Mouse (Mus musculus) hindbrain, embryonic 12.5 days (tissue): ENCODE results near the gene Klhl5. TPM values are rescaled to one million over a fixed set of nuclear protein-coding genes. Genes with fewer than 3 reads are reported as not detected.

ENCODE experiments used
- ATAC-seq: fragments of 200-750 bp; cut with Nextera tagmentation; 2 replicates; pipeline ENCODE4 v1.8.0; 2017; ENCODE audit warnings: moderate TSS enrichment; ENCODE audit not compliant: low FRiP score
- H3K27ac ChIP-seq: fragments of 300-500 bp; sonication (generic); 2 replicates; pipeline ENCODE4 v1.5.1; 2016; ENCODE audit warnings: mild to moderate bottlenecking
- H3K27me3 ChIP-seq: fragments of 300-500 bp; sonication (generic); 2 replicates; pipeline ENCODE4 v1.6.1; 2016; ENCODE audit warnings: mild to moderate bottlenecking
- H3K36me3 ChIP-seq: fragments of 300-500 bp; sonication (generic); 2 replicates; pipeline ENCODE4 v1.6.1; 2016; ENCODE audit warnings: mild to moderate bottlenecking
- H3K4me1 ChIP-seq: fragments of 300-500 bp; sonication (generic); 2 replicates; pipeline ENCODE4 v1.6.1; 2016
- H3K4me2 ChIP-seq: fragments of 300-500 bp; sonication (generic); replicated peaks from 2 replicates; pipeline ENCODE4 v1.6.1; 2016; ENCODE audit warnings: mild to moderate bottlenecking
- H3K4me3 ChIP-seq: fragments of 300-500 bp; sonication (generic); 2 replicates; pipeline ENCODE4 v1.5.1; 2016; ENCODE audit warnings: mild to moderate bottlenecking
- H3K9ac ChIP-seq: fragments of 300-500 bp; sonication (generic); 2 replicates; pipeline ENCODE4 v1.6.1; 2016; ENCODE audit warnings: mild to moderate bottlenecking, moderate library complexity
- H3K9me3 ChIP-seq: fragments of 300-500 bp; sonication (generic); replicated peaks from 2 replicates; pipeline ENCODE4 v1.6.1; 2016; ENCODE audit warnings: mild to moderate bottlenecking
- WGBS: fragments of 180-500 bp; shearing (Covaris S2); methylation state at CpG from one replicate; pipeline ENCODE4 v1.1.7; 2016; 5-methylcytosine and 5-hydroxymethylcytosine counted together
- polyA plus RNA-seq: library from polyadenylated mRNA; unstranded; fragments of >200 nt; fragmentation: Nextera tagmentation; extraction: Ambion mirVana; gene quantifications from 2 replicates; pipeline ENCODE4 v1.2.1, GENCODE M21; 2016

Klhl5 gene
- polyA plus RNA-seq, 1 experiment from 2014 or later = 33.7 TPM

- Histone ChIP-seq H3K9ac (no peak overlapping the region), H3K4me2 (no peak overlapping the region), H3K36me3 (no peaks in the 10 kb centered on the region), H3K27ac (no peak overlapping the region), H3K4me1 (no peaks in the 10 kb centered on the region), H3K27me3 (no peaks in the 10 kb centered on the region), H3K4me3 (no peak overlapping the region), H3K9me3 (no peaks in the 10 kb centered on the region)
- ATAC-seq = no peak
- WGBS = 77% methylated on average over 9 of the region's 9 CpGs
Observed at GRCm38 (mm10) chr5:65079881-65080280, 27.5 kb upstream of the Klhl5 start.

GRCm38 (mm10) chr5:65081836-65082235 lies 25.5 kb upstream of the Klhl5 start:
- no peak overlapping the region for H3K4me3 ChIP-seq
- H3K9ac ChIP-seq = no peak overlapping the region
- no peak for ATAC-seq
- H3K27ac ChIP-seq = no peak overlapping the region
- no peaks in the 10 kb centered on the region for H3K27me3 ChIP-seq
- no peak overlapping the region for H3K4me2 ChIP-seq
- H3K4me1 ChIP-seq = no peaks in the 10 kb centered on the region
- H3K9me3 ChIP-seq = no peaks in the 10 kb centered on the region
- 82% methylated on average over 4 of the region's 4 CpGs for WGBS
- no peaks in the 10 kb centered on the region for H3K36me3 ChIP-seq

- WGBS = 88% methylated on average over 6 of the region's 6 CpGs
- H3K4me2 ChIP-seq = no peak overlapping the region
- ATAC-seq = no peak
Observed at GRCm38 (mm10) chr5:65086522-65086921, 20.8 kb upstream of the Klhl5 start.

GRCm38 (mm10) chr5:65089707-65090106 lies 17.6 kb upstream of the Klhl5 start:
- no peak for ATAC-seq
- no peaks in the 10 kb centered on the region for H3K36me3 ChIP-seq
- H3K27me3 ChIP-seq = peaks cover 3% of the 10 kb centered on the region; the same call in 1 of the 2 replicates
- H3K4me3 ChIP-seq = no peak overlapping the region
- no peak overlapping the region for H3K27ac ChIP-seq
- WGBS = 67% methylated on average over 3 of the region's 3 CpGs
- H3K4me2 ChIP-seq = no peak overlapping the region
- H3K9me3 ChIP-seq = no peaks in the 10 kb centered on the region
- peaks cover 3% of the 10 kb centered on the region; the same call in 1 of the 2 replicates for H3K4me1 ChIP-seq
- H3K9ac ChIP-seq = no peak overlapping the region

More at GRCm38 (mm10) chr5:65086522-65086921, 20.8 kb upstream of the Klhl5 start:
- no peak overlapping the region for H3K27ac ChIP-seq
- H3K9me3 ChIP-seq = no peaks in the 10 kb centered on the region
- no peak overlapping the region for H3K9ac ChIP-seq
- H3K36me3 ChIP-seq = no peaks in the 10 kb centered on the region
- no peaks in the 10 kb centered on the region for H3K4me1 ChIP-seq
- no peak overlapping the region for H3K4me3 ChIP-seq
- H3K27me3 ChIP-seq = no peaks in the 10 kb centered on the region

- Histone ChIP-seq H3K36me3 (no peaks in the 10 kb centered on the region), H3K4me3 (no peak overlapping the region), H3K4me1 (peaks cover 3% of the 10 kb centered on the region; the same call in 1 of the 2 replicates), H3K27me3 (peaks cover 3% of the 10 kb centered on the region; the same call in 1 of the 2 replicates), H3K9me3 (no peaks in the 10 kb centered on the region), H3K27ac (no peak overlapping the region), H3K4me2 (no peak overlapping the region), H3K9ac (no peak overlapping the region)
- whole genome bisulfite sequencing = 74% methylated on average over 11 of the region's 11 CpGs
- ATAC-seq = no peak
Observed at GRCm38 (mm10) chr5:65091184-65091858, 16.0 kb upstream of the Klhl5 start.

- Histone ChIP-seq H3K36me3 (no peaks in the 10 kb centered on the region), H3K27ac (no peak within 1 kb of the TSS), H3K4me2 (no peak within 1 kb of the TSS), H3K4me3 (no peak within 1 kb of the TSS), H3K27me3 (peaks cover 3% of the 10 kb centered on the region; the same call in 1 of the 2 replicates), H3K9me3 (no peaks in the 10 kb centered on the region), H3K9ac (no peak within 1 kb of the TSS), H3K4me1 (peaks cover 3% of the 10 kb centered on the region; the same call in 1 of the 2 replicates)
- ATAC-seq = no peak
- 81% methylated on average over 5 of the region's 5 CpGs for WGBS
Observed at GRCm38 (mm10) chr5:65091921-65092320, 15.4 kb upstream of the Klhl5 start, which contains the start of gene Tmem156. Gene Tmem156 (minus strand): TSS chr5:65092132.

- no peak overlapping the region for H3K4me2 ChIP-seq
- no peak overlapping the region for H3K9ac ChIP-seq
- peaks cover 3% of the 10 kb centered on the region; the same call in 1 of the 2 replicates for H3K27me3 ChIP-seq
- H3K4me3 ChIP-seq = no peak overlapping the region
- no peak overlapping the region for H3K27ac ChIP-seq
- no peaks in the 10 kb centered on the region for H3K36me3 ChIP-seq
- peaks cover 3% of the 10 kb centered on the region; the same call in 1 of the 2 replicates for H3K4me1 ChIP-seq
- ATAC-seq = no peak
- H3K9me3 ChIP-seq = no peaks in the 10 kb centered on the region
Observed at GRCm38 (mm10) chr5:65093769-65094168, 13.6 kb upstream of the Klhl5 start.

- WGBS = 88% methylated on average over 7 of the region's 7 CpGs
- peaks cover 3% of the 10 kb centered on the region; the same call in 1 of the 2 replicates for H3K27me3 ChIP-seq
- no peak overlapping the region for H3K9ac ChIP-seq
- no peak overlapping the region for H3K27ac ChIP-seq
- no peak overlapping the region for H3K4me3 ChIP-seq
- no peak for ATAC-seq
- no peaks in the 10 kb centered on the region for H3K36me3 ChIP-seq
- H3K4me1 ChIP-seq = peaks cover 3% of the 10 kb centered on the region; the same call in 1 of the 2 replicates
- H3K9me3 ChIP-seq = no peaks in the 10 kb centered on the region
- H3K4me2 ChIP-seq = no peak overlapping the region
Observed at GRCm38 (mm10) chr5:65094902-65095545, 12.3 kb upstream of the Klhl5 start.

- H3K36me3 ChIP-seq = no peaks in the 10 kb centered on the region
- H3K4me3 ChIP-seq = no peak overlapping the region
- ATAC-seq = no peak
- no peak overlapping the region for H3K4me2 ChIP-seq
- no peak overlapping the region for H3K27ac ChIP-seq
- peaks cover 3% of the 10 kb centered on the region; the same call in 1 of the 2 replicates for H3K27me3 ChIP-seq
- no peak overlapping the region for H3K9ac ChIP-seq
- peaks cover 3% of the 10 kb centered on the region; the same call in 1 of the 2 replicates for H3K4me1 ChIP-seq
- H3K9me3 ChIP-seq = no peaks in the 10 kb centered on the region
- 78% methylated on average over 3 of the region's 3 CpGs for WGBS
Observed at GRCm38 (mm10) chr5:65096082-65096481, 11.3 kb upstream of the Klhl5 start.

- ATAC-seq = no peak
- H3K27ac ChIP-seq = no peak overlapping the region
- 80% methylated on average over 3 of the region's 3 CpGs for WGBS
- no peaks in the 10 kb centered on the region for H3K9me3 ChIP-seq
- H3K36me3 ChIP-seq = no peaks in the 10 kb centered on the region
- H3K27me3 ChIP-seq = peaks cover 3% of the 10 kb centered on the region; the same call in 1 of the 2 replicates
- H3K9ac ChIP-seq = no peak overlapping the region
- H3K4me3 ChIP-seq = no peak overlapping the region
- H3K4me1 ChIP-seq = peaks cover 3% of the 10 kb centered on the region; the same call in 1 of the 2 replicates
- H3K4me2 ChIP-seq = no peak overlapping the region
Observed at GRCm38 (mm10) chr5:65096805-65097204, 10.5 kb upstream of the Klhl5 start.

- no peak overlapping the region for H3K9ac ChIP-seq
- H3K27ac ChIP-seq = no peak overlapping the region
- WGBS = 88% methylated on average over 5 of the region's 5 CpGs
- no peak for ATAC-seq
- no peak overlapping the region for H3K4me2 ChIP-seq
- H3K4me3 ChIP-seq = no peak overlapping the region
- peaks cover 1% of the 10 kb centered on the region; the same call in 1 of the 2 replicates for H3K4me1 ChIP-seq
- H3K27me3 ChIP-seq = peaks cover 3% of the 10 kb centered on the region; the same call in 1 of the 2 replicates
- no peaks in the 10 kb centered on the region for H3K36me3 ChIP-seq
- H3K9me3 ChIP-seq = no peaks in the 10 kb centered on the region
Observed at GRCm38 (mm10) chr5:65097457-65097856, 9.9 kb upstream of the Klhl5 start.

- WGBS = 72% methylated on average over 11 of the region's 11 CpGs
- H3K27ac ChIP-seq = no peak overlapping the region
- no peak for ATAC-seq
Observed at GRCm38 (mm10) chr5:65100002-65100401, 7.3 kb upstream of the Klhl5 start.

More at GRCm38 (mm10) chr5:65100002-65100401, 7.3 kb upstream of the Klhl5 start:
- no peaks in the 10 kb centered on the region for H3K27me3 ChIP-seq
- no peaks in the 10 kb centered on the region for H3K9me3 ChIP-seq
- H3K4me1 ChIP-seq = peaks cover 5% of the 10 kb centered on the region; the same call in 1 of the 2 replicates
- H3K4me3 ChIP-seq = no peak overlapping the region
- H3K4me2 ChIP-seq = no peak overlapping the region
- H3K9ac ChIP-seq = no peak overlapping the region
- no peaks in the 10 kb centered on the region for H3K36me3 ChIP-seq
